Mouse (Mus musculus): ENCODE measurements around the gene Gnaq. TPM values are rescaled to one million over a fixed set of nuclear protein-coding genes. Genes with fewer than 3 reads are reported as not detected.
A peak's percentile ranks its signal among the peaks of the same experiment; 100 is the strongest.

Gene Gnaq
- polyA plus RNA-seq, 1 experiment = 56.2 TPM

DNA sequence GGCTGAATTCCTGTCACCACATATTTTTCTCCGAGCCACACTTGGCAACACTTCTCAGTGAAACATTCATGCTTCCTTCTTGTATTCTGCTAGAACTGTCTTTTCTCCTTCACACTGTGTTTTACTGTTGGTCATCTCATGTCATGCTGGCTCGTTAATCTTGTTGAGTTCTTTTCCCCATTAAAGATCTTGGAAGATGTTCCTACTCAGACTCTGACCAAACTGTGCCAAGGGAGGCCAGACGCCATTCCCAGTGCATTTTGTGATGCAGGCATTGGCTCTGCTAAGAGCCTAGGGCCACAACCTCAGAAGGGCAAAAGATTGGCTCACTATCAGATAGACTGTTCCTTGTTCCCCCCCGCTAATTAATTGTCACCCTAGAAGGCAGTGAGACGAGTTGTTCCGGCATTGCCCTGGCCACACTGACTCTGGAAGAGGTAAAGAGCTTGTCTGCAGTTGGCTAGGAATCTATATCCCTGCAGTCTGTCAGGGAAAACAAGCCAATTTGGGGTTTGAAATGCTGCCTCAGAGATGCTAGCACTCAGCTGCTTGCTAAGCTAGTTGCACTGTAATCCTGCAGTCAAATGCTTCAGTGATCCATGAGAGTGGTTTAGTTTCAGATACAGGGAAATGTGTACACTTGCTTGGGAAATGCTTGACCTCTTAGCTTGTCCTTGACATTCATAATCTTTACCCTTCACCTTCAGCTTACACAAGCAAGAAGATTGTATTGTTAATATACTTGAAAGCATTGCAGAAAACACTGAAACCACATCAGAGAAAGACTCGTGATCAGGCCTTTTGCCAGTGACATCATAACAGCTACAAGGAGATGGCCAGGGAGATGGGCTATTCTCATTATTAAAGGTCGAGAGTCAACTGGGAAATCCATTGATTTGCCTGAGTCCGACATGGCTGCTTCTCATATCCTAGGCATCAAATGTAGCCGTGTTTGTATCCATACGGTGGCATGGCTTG lies 152.7 kb downstream of the Gnaq start:
- no peak for TF ChIP-seq CTCF (IDR thresholded peaks at IDR 0.05; ENCODE audit: borderline replicate concordance, insufficient read depth, low read depth, low read length)
- no peak for TF ChIP-seq POLR2A (IDR thresholded peaks at IDR 0.05; ENCODE audit: borderline replicate concordance, insufficient read depth, low read length)
- peak; percentile 66 to 87 for DNase-seq
- Histone ChIP-seq H3K27me3 (ENCODE audit: control insufficient read depth, insufficient read depth, low read length) (no peaks in the 10 kb centered on the region), H3K4me3 (replicated peaks; ENCODE audit: insufficient read depth, low read depth, low read length) (no peak overlapping the region), H3K4me1 (ENCODE audit: control insufficient read depth, insufficient read depth, low read length) (peaks cover 33% of the 10 kb centered on the region), H3K27ac (ENCODE audit: insufficient read depth, low read length) (peak overlapping the region; percentile 2; the same call in 1 of the 2 replicates)
- WGBS = 38% methylated on average over 11 of the region's 11 CpGs

DNA sequence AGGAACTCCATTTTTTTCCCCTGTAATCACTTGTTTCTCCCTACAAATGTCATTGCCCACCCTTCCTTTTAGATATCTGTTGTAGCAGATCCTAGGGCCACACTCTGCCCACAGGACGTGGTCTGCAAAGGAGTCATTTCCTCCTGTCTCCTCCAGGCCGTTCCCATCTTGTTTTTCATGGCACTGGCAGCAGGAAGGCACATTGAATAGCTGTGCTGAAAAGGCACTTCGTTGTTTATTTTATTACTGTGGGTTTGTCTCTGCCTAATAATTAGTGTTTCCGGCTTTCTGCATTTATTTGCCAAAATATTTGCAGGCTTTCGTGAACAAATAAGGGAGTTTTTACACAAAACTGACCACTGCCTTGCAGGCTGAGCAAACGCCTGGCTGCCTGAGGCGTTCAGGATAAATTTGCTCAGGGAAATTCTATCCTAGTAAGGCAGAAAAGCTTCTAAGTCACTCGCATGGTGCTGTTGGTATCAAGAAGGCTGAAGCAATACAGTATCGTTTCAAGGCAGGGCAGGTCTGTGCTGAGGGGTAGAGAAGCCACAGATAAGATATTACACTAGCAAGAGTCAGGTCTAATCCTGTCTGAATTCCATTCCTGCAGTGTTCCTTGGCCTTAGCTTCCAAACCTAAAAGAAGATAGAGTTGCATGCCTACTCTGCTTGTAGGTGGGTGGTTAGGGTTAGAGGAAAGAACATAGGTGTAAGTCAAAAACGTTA lies 154.0 kb downstream of the Gnaq start:
- WGBS = 77% methylated on average over 10 of the region's 10 CpGs
- Histone ChIP-seq H3K27ac (ENCODE audit: insufficient read depth, low read length) (no peak overlapping the region), H3K4me1 (ENCODE audit: control insufficient read depth, insufficient read depth, low read length) (peaks cover 33% of the 10 kb centered on the region), H3K27me3 (ENCODE audit: control insufficient read depth, insufficient read depth, low read length) (no peaks in the 10 kb centered on the region), H3K4me3 (replicated peaks; ENCODE audit: insufficient read depth, low read depth, low read length) (no peak overlapping the region)
- DNase-seq = no peak
- TF ChIP-seq CTCF (IDR thresholded peaks at IDR 0.05; ENCODE audit: borderline replicate concordance, insufficient read depth, low read depth, low read length) (no peak), POLR2A (IDR thresholded peaks at IDR 0.05; ENCODE audit: borderline replicate concordance, insufficient read depth, low read length) (no peak)

GRCm38 (mm10) chr19:16287307-16287706 lies 154.7 kb downstream of the Gnaq start:
- H3K27me3 ChIP-seq (ENCODE audit: control insufficient read depth, insufficient read depth, low read length) = no peaks in the 10 kb centered on the region
- 0 out of 2 replicates have a peak overlapping the region, but pooled peaks have one; percentile 33 for H3K27ac ChIP-seq (ENCODE audit: insufficient read depth, low read length)
- DNase-seq = peak in 1 of 2 experiments; percentile 38
- H3K4me3 ChIP-seq (replicated peaks; ENCODE audit: insufficient read depth, low read depth, low read length) = no peak overlapping the region
- peaks cover 35% of the 10 kb centered on the region for H3K4me1 ChIP-seq (ENCODE audit: control insufficient read depth, insufficient read depth, low read length)
- WGBS = 12% methylated on average over 4 of the region's 4 CpGs
- TF ChIP-seq POLR2A (IDR thresholded peaks at IDR 0.05; ENCODE audit: borderline replicate concordance, insufficient read depth, low read length) = no peak
- no peak for TF ChIP-seq CTCF (IDR thresholded peaks at IDR 0.05; ENCODE audit: borderline replicate concordance, insufficient read depth, low read depth, low read length)

- no peak overlapping the region for H3K27ac ChIP-seq (ENCODE audit: insufficient read depth, low read length)
- DNase-seq = peak; percentile 75 to 91
- TF ChIP-seq POLR2A (IDR thresholded peaks at IDR 0.05; ENCODE audit: borderline replicate concordance, insufficient read depth, low read length) (no peak), CTCF (IDR thresholded peaks at IDR 0.05; ENCODE audit: borderline replicate concordance, insufficient read depth, low read depth, low read length) (no peak)
- 11% methylated on average over 7 of the region's 7 CpGs for WGBS
- H3K4me3 ChIP-seq (replicated peaks; ENCODE audit: insufficient read depth, low read depth, low read length) = no peak overlapping the region
- peaks cover 36% of the 10 kb centered on the region for H3K4me1 ChIP-seq (ENCODE audit: control insufficient read depth, insufficient read depth, low read length)
- no peaks in the 10 kb centered on the region for H3K27me3 ChIP-seq (ENCODE audit: control insufficient read depth, insufficient read depth, low read length)
These were observed 155.3 kb downstream of the Gnaq start for GRCm38 (mm10) chr19:16287971-16288370.

DNA sequence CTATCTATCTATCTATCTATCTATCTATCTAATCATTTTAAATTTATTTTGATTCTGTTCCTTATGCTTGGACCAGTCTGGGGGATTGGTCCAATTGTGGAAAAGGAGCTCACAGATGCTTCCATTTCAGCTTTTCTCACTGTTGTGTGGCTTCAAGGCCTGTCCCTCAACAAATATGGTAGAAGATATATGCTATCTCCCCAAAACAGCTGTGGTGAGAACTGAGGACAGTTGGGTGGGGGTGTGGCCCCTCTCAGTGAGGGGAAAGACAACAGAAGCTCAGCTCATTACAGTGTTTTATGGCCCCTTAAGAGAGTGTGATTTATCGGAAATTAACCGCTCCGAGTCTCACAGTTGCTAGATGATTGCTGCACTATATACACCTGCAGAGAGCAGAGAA lies 158.5 kb downstream of the Gnaq start:
- whole genome bisulfite sequencing = 93% methylated on average over 3 of the region's 3 CpGs
- Histone ChIP-seq H3K4me3 (replicated peaks; ENCODE audit: insufficient read depth, low read depth, low read length) (no peak overlapping the region), H3K27me3 (ENCODE audit: control insufficient read depth, insufficient read depth, low read length) (no peaks in the 10 kb centered on the region), H3K4me1 (ENCODE audit: control insufficient read depth, insufficient read depth, low read length) (peaks cover 20% of the 10 kb centered on the region), H3K27ac (ENCODE audit: insufficient read depth, low read length) (no peak overlapping the region)
- DNase-seq = no peak
- TF ChIP-seq POLR2A (IDR thresholded peaks at IDR 0.05; ENCODE audit: borderline replicate concordance, insufficient read depth, low read length) (no peak), CTCF (IDR thresholded peaks at IDR 0.05; ENCODE audit: borderline replicate concordance, insufficient read depth, low read depth, low read length) (no peak)

GRCm38 (mm10) chr19:16292056-16292608 lies 159.5 kb downstream of the Gnaq start:
- no peak for TF ChIP-seq CTCF (IDR thresholded peaks at IDR 0.05; ENCODE audit: borderline replicate concordance, insufficient read depth, low read depth, low read length)
- TF ChIP-seq POLR2A (IDR thresholded peaks at IDR 0.05; ENCODE audit: borderline replicate concordance, insufficient read depth, low read length) = no peak
- Histone ChIP-seq H3K27ac (ENCODE audit: insufficient read depth, low read length) (no peak overlapping the region), H3K4me1 (ENCODE audit: control insufficient read depth, insufficient read depth, low read length) (peaks cover 16% of the 10 kb centered on the region), H3K4me3 (replicated peaks; ENCODE audit: insufficient read depth, low read depth, low read length) (no peak overlapping the region), H3K27me3 (ENCODE audit: control insufficient read depth, insufficient read depth, low read length) (no peaks in the 10 kb centered on the region)
- no peak for DNase-seq
- 73% methylated on average over 2 of the region's 2 CpGs for WGBS

- WGBS = 97% methylated on average over 1 of the region's 1 CpGs
- Histone ChIP-seq H3K4me1 (ENCODE audit: control insufficient read depth, insufficient read depth, low read length) (peaks cover 9% of the 10 kb centered on the region; the same call in 1 of the 2 replicates), H3K27me3 (ENCODE audit: control insufficient read depth, insufficient read depth, low read length) (no peaks in the 10 kb centered on the region), H3K27ac (ENCODE audit: insufficient read depth, low read length) (no peak overlapping the region), H3K4me3 (replicated peaks; ENCODE audit: insufficient read depth, low read depth, low read length) (no peak overlapping the region)
- no peak for DNase-seq
- TF ChIP-seq CTCF (IDR thresholded peaks at IDR 0.05; ENCODE audit: borderline replicate concordance, insufficient read depth, low read depth, low read length) (no peak), POLR2A (IDR thresholded peaks at IDR 0.05; ENCODE audit: borderline replicate concordance, insufficient read depth, low read length) (no peak)
These were observed 160.3 kb downstream of the Gnaq start for GRCm38 (mm10) chr19:16292978-16293377.
